Mouse (Mus musculus): ENCODE data around the gene Mbtps1. TPM values are rescaled to one million over a fixed set of nuclear protein-coding genes. Genes with fewer than 3 reads are reported as not detected.
A peak's percentile ranks its signal among the peaks of the same experiment; 100 is the strongest.

Mbtps1 gene
- polyA plus RNA-seq, 2 experiments = 122 to 155 TPM

GRCm38 (mm10) chr8:119559402-119559720 is 826 bp upstream of the Mbtps1 start:
- 85% methylated on average over 6 of the region's 6 CpGs for WGBS
- DNase-seq (ENCODE audit: low spot score) (no peak), ATAC-seq (ENCODE audit: low FRiP score, low read depth) (no peak)
- peaks cover 27% of the 10 kb centered on the region for H3K36me3 ChIP-seq (ENCODE audit: control insufficient read depth, insufficient read depth, low read length)
- H3K4me2 ChIP-seq (replicated peaks; ENCODE audit: low read depth, low read length, severe bottlenecking) = peak overlapping the region; percentile 51; the same call in 1 of the 2 replicates
- no peak overlapping the region for H3K4me3 ChIP-seq (replicated peaks; ENCODE audit: low read length)
- no peak overlapping the region for H3K27ac ChIP-seq (replicated peaks; ENCODE audit: low read depth, low read length)
- peak overlapping the region; percentile 88 for H3K9ac ChIP-seq (ENCODE audit: low read depth, low read length, severe bottlenecking)
- no peaks in the 10 kb centered on the region for H3K9me3 ChIP-seq (ENCODE audit: control insufficient read depth, low read length)
- no peaks in the 10 kb centered on the region for H3K27me3 ChIP-seq (ENCODE audit: control insufficient read depth, insufficient read depth, low read length)
- no peak for TF ChIP-seq POLR2A (IDR thresholded peaks at IDR 0.05; ENCODE audit: borderline replicate concordance, extremely low read depth, insufficient read depth, insufficient read length)
- peaks cover 19% of the 10 kb centered on the region for H3K4me1 ChIP-seq (ENCODE audit: control insufficient read depth, insufficient read depth, low read length)

- H3K36me3 ChIP-seq (ENCODE audit: control insufficient read depth, insufficient read depth, low read length) = peaks cover 14% of the 10 kb centered on the region
- DNase-seq (ENCODE audit: low spot score) = peak; percentile 66
Observed at GRCm38 (mm10) chr8:119557821-119558602, 523 bp downstream of the Mbtps1 start.

GRCm38 (mm10) chr8:119557132-119557531 is 1.4 kb downstream of the Mbtps1 start:
- peaks cover 5% of the 10 kb centered on the region; the same call in 1 of the 2 replicates for H3K36me3 ChIP-seq (ENCODE audit: control insufficient read depth, insufficient read depth, low read length)
- H3K4me1 ChIP-seq (ENCODE audit: control insufficient read depth, insufficient read depth, low read length) = peaks cover 19% of the 10 kb centered on the region
- WGBS = 72% methylated on average over 9 of the region's 9 CpGs
- H3K9ac ChIP-seq (ENCODE audit: low read depth, low read length, severe bottlenecking) = peak overlapping the region; percentile 88
- no peak for DNase-seq (ENCODE audit: low spot score)
- TF ChIP-seq POLR2A (IDR thresholded peaks at IDR 0.05; ENCODE audit: borderline replicate concordance, extremely low read depth, insufficient read depth, insufficient read length) = no peak
- H3K27ac ChIP-seq (replicated peaks; ENCODE audit: low read depth, low read length) = no peak overlapping the region
- no peaks in the 10 kb centered on the region for H3K9me3 ChIP-seq (ENCODE audit: control insufficient read depth, low read length)
- peak overlapping the region; percentile 78 for H3K4me3 ChIP-seq (replicated peaks; ENCODE audit: low read length)
- H3K27me3 ChIP-seq (ENCODE audit: control insufficient read depth, insufficient read depth, low read length) = no peaks in the 10 kb centered on the region
- no peak for ATAC-seq (ENCODE audit: low FRiP score, low read depth)
- H3K4me2 ChIP-seq (replicated peaks; ENCODE audit: low read depth, low read length, severe bottlenecking) = peak overlapping the region; percentile 78

More at GRCm38 (mm10) chr8:119557821-119558602, 523 bp downstream of the Mbtps1 start:
- H3K27me3 ChIP-seq (ENCODE audit: control insufficient read depth, insufficient read depth, low read length) = no peaks in the 10 kb centered on the region
- peak overlapping the region; percentile 90 for H3K27ac ChIP-seq (replicated peaks; ENCODE audit: low read depth, low read length)
- H3K4me1 ChIP-seq (ENCODE audit: control insufficient read depth, insufficient read depth, low read length) = peaks cover 19% of the 10 kb centered on the region
- WGBS = 1% methylated on average over 55 of the region's 55 CpGs
- H3K9ac ChIP-seq (ENCODE audit: low read depth, low read length, severe bottlenecking) = peak overlapping the region; percentile 88
- peak overlapping the region; percentile 78 for H3K4me2 ChIP-seq (replicated peaks; ENCODE audit: low read depth, low read length, severe bottlenecking)
- H3K9me3 ChIP-seq (ENCODE audit: control insufficient read depth, low read length) = no peaks in the 10 kb centered on the region
- peak; percentile 14; the same call in 1 of the 2 replicates for TF ChIP-seq POLR2A (IDR thresholded peaks at IDR 0.05; ENCODE audit: borderline replicate concordance, extremely low read depth, insufficient read depth, insufficient read length)
- H3K4me3 ChIP-seq (replicated peaks; ENCODE audit: low read length) = peak overlapping the region; percentile 78
- peak; percentile 92 for ATAC-seq (ENCODE audit: low FRiP score, low read depth)

- Histone ChIP-seq H3K9ac (ENCODE audit: low read depth, low read length, severe bottlenecking) (0 out of 2 replicates have a peak overlapping the region, but pooled peaks have one; percentile 16), H3K36me3 (ENCODE audit: control insufficient read depth, insufficient read depth, low read length) (no peaks in the 10 kb centered on the region), H3K4me3 (replicated peaks; ENCODE audit: low read length) (no peak overlapping the region), H3K4me2 (replicated peaks; ENCODE audit: low read depth, low read length, severe bottlenecking) (no peak overlapping the region), H3K27ac (replicated peaks; ENCODE audit: low read depth, low read length) (no peak overlapping the region), H3K9me3 (ENCODE audit: control insufficient read depth, low read length) (no peaks in the 10 kb centered on the region), H3K4me1 (ENCODE audit: control insufficient read depth, insufficient read depth, low read length) (peaks cover 19% of the 10 kb centered on the region), H3K27me3 (ENCODE audit: control insufficient read depth, insufficient read depth, low read length) (no peaks in the 10 kb centered on the region)
- no peak for DNase-seq (ENCODE audit: low spot score)
- 55% methylated on average over 6 of the region's 6 CpGs for WGBS
- no peak for ATAC-seq (ENCODE audit: low FRiP score, low read depth)
- TF ChIP-seq POLR2A (IDR thresholded peaks at IDR 0.05; ENCODE audit: borderline replicate concordance, extremely low read depth, insufficient read depth, insufficient read length) = no peak
Observed at GRCm38 (mm10) chr8:119555861-119556260, 2.7 kb downstream of the Mbtps1 start.

- no peak overlapping the region for H3K4me2 ChIP-seq (replicated peaks; ENCODE audit: low read depth, low read length, severe bottlenecking)
- no peak for DNase-seq (ENCODE audit: low spot score)
- H3K9me3 ChIP-seq (ENCODE audit: control insufficient read depth, low read length) = no peaks in the 10 kb centered on the region
- no peak for TF ChIP-seq POLR2A (IDR thresholded peaks at IDR 0.05; ENCODE audit: borderline replicate concordance, extremely low read depth, insufficient read depth, insufficient read length)
- no peak overlapping the region for H3K9ac ChIP-seq (ENCODE audit: low read depth, low read length, severe bottlenecking)
- H3K4me3 ChIP-seq (replicated peaks; ENCODE audit: low read length) = no peak overlapping the region
- no peak overlapping the region for H3K27ac ChIP-seq (replicated peaks; ENCODE audit: low read depth, low read length)
- no peak for ATAC-seq (ENCODE audit: low FRiP score, low read depth)
- H3K4me1 ChIP-seq (ENCODE audit: control insufficient read depth, insufficient read depth, low read length) = peaks cover 9% of the 10 kb centered on the region; the same call in 1 of the 2 replicates
- no peaks in the 10 kb centered on the region for H3K27me3 ChIP-seq (ENCODE audit: control insufficient read depth, insufficient read depth, low read length)
- peaks cover 3% of the 10 kb centered on the region for H3K36me3 ChIP-seq (ENCODE audit: control insufficient read depth, insufficient read depth, low read length)
- WGBS = 69% methylated on average over 2 of the region's 2 CpGs
Observed at GRCm38 (mm10) chr8:119552967-119553366, 5.6 kb downstream of the Mbtps1 start.
